Mouse (Mus musculus): Measurements from ENCODE around the gene 0610009B22Rik. TPM values are rescaled to one million over a fixed set of nuclear protein-coding genes. Genes with fewer than 3 reads are reported as not detected.
"Not testable (repeated sequence)": the region's sequence is repeated elsewhere in the genome, so short reads cannot be mapped to it uniquely, and the experiment has no call there.

0610009B22Rik gene
- polyA plus RNA-seq, 1 experiment from 2014 or later: 89.7 TPM

DNA sequence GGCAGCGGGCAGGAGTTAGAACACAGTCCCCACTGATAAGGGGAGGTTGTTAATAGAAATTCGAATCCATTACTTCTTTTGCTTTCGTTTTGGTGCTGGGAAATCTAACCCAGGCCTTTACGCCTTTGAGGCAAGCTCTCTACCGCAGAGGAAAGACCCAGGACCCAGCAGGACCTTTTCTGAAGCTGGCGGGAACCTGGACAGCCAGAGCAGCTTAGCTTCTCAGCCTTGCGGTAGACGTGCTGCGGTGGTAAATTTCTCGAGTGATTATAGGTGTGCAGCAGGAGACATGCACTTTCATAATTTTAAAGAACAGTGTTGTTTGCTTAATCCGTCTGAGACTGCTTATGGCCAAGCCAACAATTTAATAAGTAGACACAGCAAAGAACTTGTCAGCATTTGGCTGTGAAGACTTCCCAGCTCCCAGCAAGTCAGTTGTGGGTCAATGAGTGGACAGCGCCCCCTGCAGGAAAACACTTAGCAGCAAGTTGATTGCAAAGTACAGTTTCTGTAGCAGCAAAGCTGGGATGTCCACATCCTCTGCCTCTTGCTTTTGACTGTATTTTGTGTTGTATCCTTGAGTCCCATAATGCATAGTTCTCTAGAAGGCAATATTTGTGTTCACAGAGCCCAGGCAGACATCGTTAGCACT lies 7.2 kb downstream of the 0610009B22Rik start:
- Histone ChIP-seq H3K4me3 (peak overlapping the region; percentile 18; the same call in 1 of the 2 replicates), H3K36me3 (peaks cover 15% of the 10 kb centered on the region), H3K27me3 (ENCODE audit: low read depth, poor library complexity, severe bottlenecking) (no peaks in the 10 kb centered on the region), H3K27ac (replicated peaks) (no peak overlapping the region), H3K4me1 (peaks cover 4% of the 10 kb centered on the region), H3K9me3 (replicated peaks) (no peaks in the 10 kb centered on the region)
- DNase-seq (ENCODE audit: low spot score): peak; percentile 84
- WGBS: 39% methylated on average over 13 of the region's 13 CpGs

DNA sequence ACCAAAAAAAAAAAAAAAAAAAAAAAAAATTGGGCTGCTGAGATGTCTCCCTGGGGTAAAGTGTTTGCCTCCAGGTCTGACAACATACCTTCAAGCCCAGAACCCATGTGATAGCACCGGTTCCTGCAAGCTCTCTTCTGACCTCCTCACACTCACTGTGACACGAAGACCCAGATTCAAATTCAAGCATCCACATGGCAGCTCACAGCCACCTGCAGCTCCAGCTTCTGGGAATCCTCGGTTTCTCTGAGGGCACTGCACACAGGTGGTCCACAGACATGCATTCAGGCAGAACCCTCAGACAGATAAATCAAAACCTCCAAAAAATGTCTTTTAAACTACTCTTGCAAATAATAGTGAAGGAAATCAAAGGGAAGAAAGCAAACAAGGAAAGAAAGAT lies 9.2 kb downstream of the 0610009B22Rik start:
- 76% methylated on average over 3 of the region's 3 CpGs for WGBS
- no peak overlapping the region for H3K4me3 ChIP-seq
- H3K27ac ChIP-seq (replicated peaks): no peak overlapping the region
- H3K4me1 ChIP-seq: peaks cover 4% of the 10 kb centered on the region
- no peaks in the 10 kb centered on the region; the same call in 1 of the 2 replicates for H3K36me3 ChIP-seq
- no peaks in the 10 kb centered on the region for H3K9me3 ChIP-seq (replicated peaks)
- no peaks in the 10 kb centered on the region for H3K27me3 ChIP-seq (ENCODE audit: low read depth, poor library complexity, severe bottlenecking)
- no peak for DNase-seq (ENCODE audit: low spot score)

DNA sequence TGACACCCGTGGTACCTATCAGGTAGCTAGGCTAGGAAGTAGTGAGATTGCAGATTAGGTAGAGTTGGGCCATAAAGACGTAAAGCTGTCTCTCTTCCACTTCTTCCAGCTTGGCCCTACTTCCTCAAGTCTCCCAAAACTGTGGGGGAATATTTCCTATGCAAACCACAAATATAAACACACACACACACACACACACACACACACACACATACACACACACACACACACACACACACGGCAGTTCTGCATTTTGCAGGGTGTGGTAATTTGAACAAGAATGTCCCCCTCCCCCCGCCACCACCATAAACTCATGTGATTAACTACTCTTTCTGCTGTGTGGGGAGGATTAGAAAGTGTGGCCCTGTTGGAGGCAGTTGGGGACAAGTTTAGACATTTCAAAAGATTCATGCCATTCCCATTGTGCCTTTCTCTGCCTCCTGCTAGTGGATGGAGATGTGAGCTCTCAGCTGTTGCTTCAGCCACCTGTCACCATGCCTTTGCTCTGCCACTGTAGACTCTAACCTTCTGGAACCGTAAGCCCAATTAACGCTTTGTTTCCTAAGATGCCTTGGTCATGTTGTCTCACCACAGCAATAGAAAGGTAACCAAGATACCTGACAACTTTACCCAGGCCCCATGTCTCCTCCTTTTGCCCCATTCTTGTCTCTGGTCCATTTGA lies 10.8 kb downstream of the 0610009B22Rik start:
- no peak for DNase-seq (ENCODE audit: low spot score)
- Histone ChIP-seq H3K27me3 (ENCODE audit: low read depth, poor library complexity, severe bottlenecking) (no peaks in the 10 kb centered on the region), H3K36me3 (no peaks in the 10 kb centered on the region), H3K4me1 (peaks cover 4% of the 10 kb centered on the region), H3K27ac (replicated peaks) (no peak overlapping the region), H3K9me3 (replicated peaks) (no peaks in the 10 kb centered on the region), H3K4me3 (no peak overlapping the region)
- WGBS: 77% methylated on average over 6 of the region's 6 CpGs

DNA sequence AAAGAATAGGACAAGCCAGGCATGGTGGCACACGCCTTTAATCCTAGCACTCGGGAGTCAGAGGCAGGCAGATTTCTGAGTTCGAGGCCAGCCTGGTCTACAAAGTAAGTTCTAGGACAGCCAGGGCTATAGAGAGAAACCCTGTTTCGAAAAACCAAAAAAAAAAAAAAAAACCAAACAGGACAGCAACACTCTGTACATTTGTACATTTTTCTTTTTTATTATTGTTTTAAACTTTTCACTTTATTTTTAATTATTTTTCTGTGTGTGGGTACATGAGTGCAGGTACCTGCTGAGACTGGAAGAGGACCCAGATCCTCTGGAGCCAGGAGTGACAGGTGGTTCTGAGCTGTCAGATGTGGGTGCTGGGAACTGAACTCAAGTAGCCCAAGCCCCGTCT lies 13.3 kb downstream of the 0610009B22Rik start:
- 78% methylated on average over 5 of the region's 5 CpGs for WGBS
- Histone ChIP-seq H3K27ac (replicated peaks) (no peak overlapping the region), H3K4me3 (no peak overlapping the region), H3K27me3 (ENCODE audit: low read depth, poor library complexity, severe bottlenecking) (no peaks in the 10 kb centered on the region), H3K4me1 (no peaks in the 10 kb centered on the region), H3K9me3 (replicated peaks) (no peaks in the 10 kb centered on the region), H3K36me3 (no peaks in the 10 kb centered on the region)
- DNase-seq (ENCODE audit: low spot score): no peak

DNA sequence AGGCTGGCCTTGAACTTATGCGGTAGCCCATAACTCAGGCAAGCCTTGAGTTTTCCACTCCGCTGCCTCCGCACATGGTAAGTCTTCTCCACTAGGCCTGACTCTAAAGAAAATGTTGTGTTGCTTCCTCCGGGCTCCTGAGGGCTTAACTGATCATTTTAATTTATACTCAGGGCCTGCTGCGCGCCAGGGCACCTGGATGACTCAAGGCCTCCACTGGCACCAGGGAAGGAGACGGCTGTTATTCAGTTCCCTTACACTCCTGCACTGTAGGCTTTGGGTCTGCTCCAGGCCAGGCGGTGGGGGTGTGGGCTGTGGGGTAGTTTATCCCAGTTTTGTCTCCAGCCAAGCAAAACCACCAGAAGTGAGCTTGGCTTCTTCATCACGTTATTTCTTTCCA lies 15.4 kb downstream of the 0610009B22Rik start:
- no peak overlapping the region for H3K27ac ChIP-seq (replicated peaks)
- no peaks in the 10 kb centered on the region for H3K9me3 ChIP-seq (replicated peaks)
- H3K4me1 ChIP-seq: no peaks in the 10 kb centered on the region
- DNase-seq (ENCODE audit: low spot score): no peak
- H3K36me3 ChIP-seq: no peaks in the 10 kb centered on the region
- 85% methylated on average over 9 of the region's 9 CpGs for WGBS
- H3K27me3 ChIP-seq (ENCODE audit: low read depth, poor library complexity, severe bottlenecking): no peaks in the 10 kb centered on the region
- H3K4me3 ChIP-seq: no peak overlapping the region

DNA sequence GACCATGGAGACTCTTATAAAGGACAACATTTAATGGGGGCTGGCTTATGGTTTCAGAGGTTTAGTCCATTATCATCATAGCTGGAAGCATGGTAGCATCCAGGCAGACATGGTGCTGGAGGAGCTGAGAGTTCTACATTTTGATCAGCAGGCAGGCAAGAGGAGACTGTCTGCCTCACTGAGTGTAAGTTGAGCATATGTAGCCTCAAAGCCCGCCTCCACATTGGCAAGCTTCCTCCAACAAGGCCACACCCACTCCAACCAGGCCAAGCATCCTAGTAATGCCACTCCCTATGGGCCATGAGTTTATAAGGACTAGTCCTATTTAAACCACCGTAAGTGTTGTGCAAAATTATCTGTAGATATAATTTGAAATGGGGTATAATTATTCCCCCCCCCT lies 17.3 kb downstream of the 0610009B22Rik start:
- Histone ChIP-seq H3K9me3 (replicated peaks) (no peaks in the 10 kb centered on the region), H3K27ac (replicated peaks) (no peak overlapping the region), H3K27me3 (ENCODE audit: low read depth, poor library complexity, severe bottlenecking) (no peaks in the 10 kb centered on the region), H3K4me1 (no peaks in the 10 kb centered on the region), H3K36me3 (no peaks in the 10 kb centered on the region), H3K4me3 (no peak overlapping the region)
- 73% methylated on average over 2 of the region's 2 CpGs for WGBS
- DNase-seq (ENCODE audit: low spot score): no peak

DNA sequence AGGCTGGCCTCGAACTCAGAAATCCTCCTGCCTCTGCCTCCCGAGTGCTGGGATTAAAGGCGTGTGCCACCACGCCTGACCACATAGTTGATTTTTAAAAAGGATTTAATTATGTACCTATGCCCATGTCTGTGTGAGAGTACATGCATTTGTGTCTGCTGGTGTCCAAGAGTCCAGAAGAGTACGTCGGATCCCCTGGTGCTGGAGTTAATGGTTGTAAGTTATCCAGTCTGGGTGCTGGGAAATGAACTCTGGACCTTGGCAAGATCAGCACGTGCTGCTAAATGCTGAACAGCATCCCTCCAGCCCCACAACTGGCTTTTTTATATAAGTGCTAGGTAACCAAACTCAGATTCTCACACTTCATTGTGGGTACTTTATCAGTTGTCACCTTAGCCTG lies 17.8 kb downstream of the 0610009B22Rik start:
- Histone ChIP-seq H3K36me3 (no peaks in the 10 kb centered on the region), H3K9me3 (replicated peaks) (no peaks in the 10 kb centered on the region), H3K27me3 (ENCODE audit: low read depth, poor library complexity, severe bottlenecking) (no peaks in the 10 kb centered on the region), H3K4me1 (no peaks in the 10 kb centered on the region), H3K27ac (replicated peaks) (no peak overlapping the region), H3K4me3 (no peak overlapping the region)
- DNase-seq (ENCODE audit: low spot score): no peak
- 95% methylated on average over 7 of the region's 7 CpGs for WGBS

DNA sequence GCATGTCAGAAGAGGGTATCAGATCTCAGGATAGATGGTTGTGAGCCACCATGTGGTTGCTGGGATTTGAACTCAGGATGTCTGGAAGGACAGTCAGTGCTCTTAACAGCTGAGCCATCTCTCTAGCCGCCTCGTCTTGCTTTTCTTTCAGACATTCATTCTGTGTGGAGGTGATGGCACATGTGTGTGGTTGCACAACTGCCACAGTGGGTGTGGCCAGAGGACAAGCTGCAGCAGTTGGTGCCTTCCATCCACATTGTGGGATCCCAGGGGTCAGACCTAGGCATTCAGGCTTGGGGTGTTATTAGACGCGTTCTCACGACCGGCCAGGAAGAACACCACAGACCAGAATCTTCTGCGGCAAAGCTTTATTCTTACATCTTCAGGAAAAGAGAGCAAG lies 23.9 kb downstream of the 0610009B22Rik start:
- not testable (repeated sequence) for DNase-seq (ENCODE audit: low spot score); H3K27me3 ChIP-seq (ENCODE audit: low read depth, poor library complexity, severe bottlenecking); H3K4me3 ChIP-seq; H3K27ac ChIP-seq (replicated peaks); H3K9me3 ChIP-seq (replicated peaks); H3K4me1 ChIP-seq; H3K36me3 ChIP-seq
- 96% methylated on average over 7 of the region's 7 CpGs for WGBS

DNA sequence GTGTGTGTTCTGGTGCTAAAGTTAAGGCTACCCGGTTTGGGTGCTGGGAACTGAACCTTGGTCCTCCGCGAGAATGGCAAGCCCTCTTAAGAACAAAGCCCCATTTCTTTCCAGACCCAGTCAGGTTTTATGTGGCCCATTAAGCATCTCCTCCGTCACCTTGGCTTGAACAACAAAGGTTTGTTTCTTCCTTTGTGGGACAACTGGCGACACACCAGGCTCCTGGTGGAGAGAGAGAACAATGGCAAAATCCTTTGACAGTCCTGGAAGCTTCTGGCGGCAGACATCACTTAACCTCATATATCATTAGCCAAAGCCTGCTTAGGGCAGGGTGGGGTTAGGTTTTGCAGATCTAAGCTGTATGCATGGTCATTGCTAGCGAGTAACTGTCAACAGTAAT lies 26.0 kb downstream of the 0610009B22Rik start:
- no peak overlapping the region for H3K4me3 ChIP-seq
- H3K27ac ChIP-seq (replicated peaks): no peak overlapping the region
- no peaks in the 10 kb centered on the region for H3K27me3 ChIP-seq (ENCODE audit: low read depth, poor library complexity, severe bottlenecking)
- 76% methylated on average over 7 of the region's 7 CpGs for WGBS
- no peak for DNase-seq (ENCODE audit: low spot score)
- H3K9me3 ChIP-seq (replicated peaks): no peaks in the 10 kb centered on the region
- no peaks in the 10 kb centered on the region for H3K36me3 ChIP-seq
- no peaks in the 10 kb centered on the region for H3K4me1 ChIP-seq

DNA sequence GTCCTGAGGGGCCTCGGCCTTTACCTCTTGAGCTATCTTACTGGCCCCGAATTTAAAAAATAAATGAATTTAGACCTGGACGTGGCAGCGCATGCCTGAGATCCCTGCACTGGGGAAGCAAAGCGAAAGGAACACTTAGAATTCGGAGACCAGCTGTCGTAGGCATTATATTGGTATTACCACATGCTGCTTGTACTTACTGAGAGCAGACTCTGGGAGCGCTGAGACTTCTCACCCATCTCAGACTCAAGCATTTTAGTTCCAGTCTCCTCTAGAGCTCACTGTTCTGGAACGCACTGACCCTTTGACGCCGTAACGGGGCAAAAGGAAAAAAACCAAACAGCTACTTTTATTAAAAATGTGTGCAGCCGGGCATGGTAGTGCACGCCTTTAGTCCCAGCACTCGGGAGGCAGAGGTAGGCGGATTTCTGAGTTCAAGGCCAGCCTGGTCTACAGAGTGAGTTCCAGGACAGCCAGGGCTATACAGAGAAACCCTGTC lies 26.8 kb downstream of the 0610009B22Rik start:
- WGBS: 86% methylated on average over 16 of the region's 16 CpGs
- Histone ChIP-seq H3K36me3 (no peaks in the 10 kb centered on the region), H3K27me3 (ENCODE audit: low read depth, poor library complexity, severe bottlenecking) (no peaks in the 10 kb centered on the region), H3K27ac (replicated peaks) (no peak overlapping the region), H3K4me1 (no peaks in the 10 kb centered on the region), H3K9me3 (replicated peaks) (no peaks in the 10 kb centered on the region), H3K4me3 (no peak overlapping the region)
- no peak for DNase-seq (ENCODE audit: low spot score)

DNA sequence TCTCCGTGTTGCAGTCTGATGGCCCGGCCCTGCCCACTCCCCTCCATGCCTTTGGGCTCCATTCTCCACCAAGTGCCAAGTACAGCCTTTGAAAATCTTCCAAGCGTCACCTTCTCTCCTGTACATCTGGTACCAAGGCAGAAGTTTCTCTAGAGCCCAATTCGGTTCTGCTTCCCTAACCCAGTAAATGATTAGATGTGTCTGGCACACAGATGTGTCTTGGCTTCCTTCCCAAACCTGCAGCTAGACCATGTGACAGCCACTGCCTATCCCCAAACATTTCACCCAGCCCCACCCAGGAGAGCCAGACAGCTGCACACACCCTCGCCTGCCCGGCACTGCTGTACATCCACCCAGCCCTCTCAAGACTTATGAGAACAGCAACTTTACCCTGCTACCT lies 30.0 kb downstream of the 0610009B22Rik start:
- Histone ChIP-seq H3K9me3 (replicated peaks) (no peaks in the 10 kb centered on the region), H3K27me3 (ENCODE audit: low read depth, poor library complexity, severe bottlenecking) (no peaks in the 10 kb centered on the region), H3K4me3 (no peak overlapping the region), H3K4me1 (no peaks in the 10 kb centered on the region), H3K36me3 (no peaks in the 10 kb centered on the region), H3K27ac (replicated peaks) (no peak overlapping the region)
- no peak for DNase-seq (ENCODE audit: low spot score)
- 84% methylated on average over 6 of the region's 6 CpGs for whole genome bisulfite sequencing

DNA sequence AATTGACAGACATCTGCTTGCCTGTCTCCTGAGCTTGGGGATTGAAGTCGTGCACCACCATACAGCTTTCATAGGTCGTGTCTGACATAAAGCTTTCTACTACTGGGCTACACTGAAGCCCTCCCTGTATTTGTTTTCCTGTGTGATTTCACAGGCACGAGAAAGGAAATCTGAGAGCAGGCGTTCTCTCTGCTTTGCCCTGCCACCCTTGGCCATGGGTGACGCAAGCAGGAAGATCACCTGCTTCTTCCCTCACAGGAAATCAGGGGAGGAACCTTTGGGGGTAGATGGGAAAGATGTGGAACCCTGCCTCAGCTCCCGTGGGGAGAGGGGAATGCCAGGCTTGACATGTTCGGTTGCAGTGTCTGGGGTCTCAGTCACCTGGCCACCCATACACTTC lies 30.4 kb downstream of the 0610009B22Rik start:
- no peak for DNase-seq (ENCODE audit: low spot score)
- Histone ChIP-seq H3K4me3 (no peak overlapping the region), H3K4me1 (no peaks in the 10 kb centered on the region), H3K36me3 (no peaks in the 10 kb centered on the region), H3K27me3 (ENCODE audit: low read depth, poor library complexity, severe bottlenecking) (no peaks in the 10 kb centered on the region), H3K27ac (replicated peaks) (no peak overlapping the region), H3K9me3 (replicated peaks) (no peaks in the 10 kb centered on the region)
- WGBS: 77% methylated on average over 7 of the region's 7 CpGs

DNA sequence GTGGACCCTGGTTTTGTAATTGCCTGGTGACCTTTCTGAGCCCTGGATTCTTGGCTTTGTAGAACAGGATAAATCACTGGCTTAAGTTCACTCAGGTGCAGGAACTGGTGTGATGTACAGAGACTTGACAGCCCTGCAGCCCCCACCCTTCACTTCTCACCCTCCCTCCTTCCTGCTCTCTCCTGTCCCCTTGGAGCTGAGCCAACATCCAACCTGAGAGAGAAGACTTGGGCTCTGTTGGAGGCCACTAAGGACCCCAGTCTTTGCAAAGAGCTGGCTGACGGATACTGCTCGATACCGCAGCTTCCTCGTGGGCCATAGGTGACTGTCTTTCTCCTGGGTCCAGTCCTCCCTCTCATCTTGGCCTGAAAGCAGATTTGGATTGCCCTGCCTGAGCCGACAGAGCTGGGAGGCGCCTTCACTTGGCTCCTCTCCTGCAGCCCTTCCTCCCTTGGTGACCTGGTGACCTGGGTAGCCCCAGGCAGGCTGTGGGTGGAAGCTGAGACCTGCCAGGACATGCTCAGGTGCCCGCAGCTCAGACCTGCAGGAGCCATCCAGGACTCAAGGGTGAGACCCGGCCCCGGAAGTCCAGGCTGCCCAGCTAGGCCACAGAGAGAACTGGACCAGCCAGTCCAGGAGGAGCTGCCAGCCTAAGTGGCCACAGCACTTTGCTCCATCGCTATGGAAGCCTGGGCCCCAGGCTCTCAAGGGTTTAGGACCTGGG lies 31.7 kb downstream of the 0610009B22Rik start:
- 83% methylated on average over 10 of the region's 10 CpGs for WGBS
- H3K27me3 ChIP-seq (ENCODE audit: low read depth, poor library complexity, severe bottlenecking): peaks cover 5% of the 10 kb centered on the region; the same call in 1 of the 2 replicates
- H3K36me3 ChIP-seq: no peaks in the 10 kb centered on the region
- H3K4me3 ChIP-seq: no peak overlapping the region
- H3K27ac ChIP-seq (replicated peaks): no peak overlapping the region
- no peaks in the 10 kb centered on the region for H3K4me1 ChIP-seq
- no peaks in the 10 kb centered on the region for H3K9me3 ChIP-seq (replicated peaks)
- no peak for DNase-seq (ENCODE audit: low spot score)

Data from midbrain, embryonic 10.5 days (tissue).